Mouse (Mus musculus): Measurements from ENCODE around the gene Zfp777. TPM values are rescaled to one million over a fixed set of nuclear protein-coding genes. Genes with fewer than 3 reads are reported as not detected.

Zfp777 gene
- 8.4 and 8.7 TPM in 2 replicates for polyA plus RNA-seq (2015; fragmentation: Nextera tagmentation; extraction: Ambion mirVana)

GRCm38 (mm10) chr6:48048426-48049272, at the start of gene Zfp777:
Zfp777 (minus strand) TSS chr6:48048911.
- no peaks in the 10 kb centered on the region for H3K27me3 ChIP-seq
- H3K9ac ChIP-seq: peak within 1 kb of the TSS; percentile 87
- peak within 1 kb of the TSS; percentile 92 for H3K4me2 ChIP-seq
- H3K9me3 ChIP-seq: no peaks in the 10 kb centered on the region
- ATAC-seq (ENCODE audit: insufficient number of reproducible peaks, insufficient read depth, low FRiP score, low TSS enrichment, low read depth): peak; percentile 85
- H3K4me3 ChIP-seq: peak within 1 kb of the TSS; percentile 92
- peaks cover 13% of the 10 kb centered on the region for H3K36me3 ChIP-seq
- H3K4me1 ChIP-seq: peaks cover 22% of the 10 kb centered on the region; the same call in 1 of the 2 replicates
- under 1% methylated on average over 79 of the region's 82 CpGs for WGBS
- H3K27ac ChIP-seq: peak within 1 kb of the TSS; percentile 93

GRCm38 (mm10) chr6:48086957-48087715, 38.4 kb upstream of the Zfp777 start:
- WGBS: 39% methylated on average over 14 of the region's 14 CpGs
- no peaks in the 10 kb centered on the region for H3K27me3 ChIP-seq

DNA sequence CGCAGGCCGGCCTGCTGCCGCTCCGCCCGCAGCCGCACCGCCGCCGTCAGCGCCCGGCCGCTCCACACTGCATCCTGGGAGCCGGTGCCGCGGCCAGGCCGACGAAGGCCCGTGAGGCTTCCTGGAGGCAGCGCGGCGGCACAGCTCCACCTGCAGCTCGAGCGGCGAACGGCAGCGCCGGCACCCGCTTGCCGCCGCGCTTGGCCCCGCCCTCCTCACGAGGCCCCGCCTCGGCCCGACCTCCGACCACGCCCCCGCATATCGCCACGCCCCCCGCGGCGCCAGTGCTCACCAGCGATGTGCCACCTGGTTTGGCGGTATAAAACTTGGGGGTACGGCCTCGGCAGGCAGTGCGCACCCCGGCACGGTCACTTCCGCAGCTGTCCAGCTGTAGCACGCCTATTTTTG, 37.8 kb upstream of the Zfp777 start, which contains the start of gene Zfp746:
Gene Zfp746, minus strand, starts transcription at position 123 of the 408 bp plus-strand sequence.
- H3K4me2 ChIP-seq: peak within 1 kb of the TSS; percentile 86
- peak; percentile 86 for ATAC-seq (ENCODE audit: insufficient number of reproducible peaks, insufficient read depth, low FRiP score, low TSS enrichment, low read depth)
- peak within 1 kb of the TSS; percentile 99 for H3K9ac ChIP-seq
- H3K27ac ChIP-seq: peak within 1 kb of the TSS; percentile 92
- WGBS: under 1% methylated on average over 31 of the region's 53 CpGs
- H3K9me3 ChIP-seq: no peaks in the 10 kb centered on the region
- no peaks in the 10 kb centered on the region for H3K27me3 ChIP-seq
- peak within 1 kb of the TSS; percentile 88 for H3K4me3 ChIP-seq
- peaks cover 13% of the 10 kb centered on the region for H3K4me1 ChIP-seq
- H3K36me3 ChIP-seq: peaks cover 26% of the 10 kb centered on the region

More at GRCm38 (mm10) chr6:48086957-48087715, 38.4 kb upstream of the Zfp777 start:
- Histone ChIP-seq H3K27ac (no peak overlapping the region), H3K36me3 (peaks cover 19% of the 10 kb centered on the region), H3K9me3 (no peaks in the 10 kb centered on the region), H3K4me1 (peaks cover 13% of the 10 kb centered on the region), H3K4me2 (peak overlapping the region; percentile 86), H3K9ac (no peak overlapping the region), H3K4me3 (peak overlapping the region; percentile 88)
- no peak for ATAC-seq (ENCODE audit: insufficient number of reproducible peaks, insufficient read depth, low FRiP score, low TSS enrichment, low read depth)

GRCm38 (mm10) chr6:48085521-48086404, 37.1 kb upstream of the Zfp777 start:
- ATAC-seq (ENCODE audit: insufficient number of reproducible peaks, insufficient read depth, low FRiP score, low TSS enrichment, low read depth): peak; percentile 80
- WGBS: 2% methylated on average over 71 of the region's 72 CpGs

DNA sequence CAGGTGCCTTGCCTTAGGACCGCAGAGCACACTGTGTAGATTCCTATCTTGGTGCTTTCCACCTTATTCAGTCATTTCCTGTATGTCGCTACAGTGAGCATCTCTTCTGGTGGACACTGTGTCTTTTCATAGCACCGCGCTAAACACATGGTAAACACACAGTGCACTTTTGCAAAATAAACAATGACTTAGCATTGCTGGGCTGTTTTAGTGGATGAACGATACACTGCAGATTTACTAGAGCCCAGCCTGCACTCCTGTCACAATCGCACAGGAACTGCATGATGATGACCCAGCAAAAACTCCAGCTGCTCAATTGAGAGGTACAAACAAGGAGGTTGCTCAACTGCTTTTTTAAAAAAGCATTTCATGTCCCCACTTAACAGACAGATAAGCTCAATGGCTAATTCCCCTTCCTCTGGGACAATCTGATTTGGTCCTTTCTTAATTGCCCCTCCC, 35.1 kb upstream of the Zfp777 start:
- Histone ChIP-seq H3K4me1 (peaks cover 13% of the 10 kb centered on the region), H3K27me3 (no peaks in the 10 kb centered on the region), H3K4me3 (no peak overlapping the region), H3K36me3 (peaks cover 53% of the 10 kb centered on the region), H3K27ac (no peak overlapping the region), H3K9ac (no peak overlapping the region), H3K9me3 (no peaks in the 10 kb centered on the region), H3K4me2 (no peak overlapping the region)
- ATAC-seq (ENCODE audit: insufficient number of reproducible peaks, insufficient read depth, low FRiP score, low TSS enrichment, low read depth): no peak
- 92% methylated on average over 6 of the region's 6 CpGs for WGBS

More at GRCm38 (mm10) chr6:48085521-48086404, 37.1 kb upstream of the Zfp777 start:
- Histone ChIP-seq H3K4me3 (peak overlapping the region; percentile 88), H3K9ac (peak overlapping the region; percentile 99), H3K36me3 (peaks cover 33% of the 10 kb centered on the region), H3K4me1 (peaks cover 13% of the 10 kb centered on the region), H3K27ac (peak overlapping the region; percentile 92), H3K4me2 (peak overlapping the region; percentile 86), H3K27me3 (no peaks in the 10 kb centered on the region), H3K9me3 (no peaks in the 10 kb centered on the region)

GRCm38 (mm10) chr6:48081952-48082351, 33.2 kb upstream of the Zfp777 start:
- Histone ChIP-seq H3K9me3 (no peaks in the 10 kb centered on the region), H3K36me3 (peaks cover 70% of the 10 kb centered on the region), H3K4me1 (peaks cover 13% of the 10 kb centered on the region), H3K27ac (no peak overlapping the region), H3K27me3 (no peaks in the 10 kb centered on the region), H3K9ac (no peak overlapping the region), H3K4me3 (no peak overlapping the region), H3K4me2 (no peak overlapping the region)
- no peak for ATAC-seq (ENCODE audit: insufficient number of reproducible peaks, insufficient read depth, low FRiP score, low TSS enrichment, low read depth)
- WGBS: 95% methylated on average over 3 of the region's 3 CpGs

DNA sequence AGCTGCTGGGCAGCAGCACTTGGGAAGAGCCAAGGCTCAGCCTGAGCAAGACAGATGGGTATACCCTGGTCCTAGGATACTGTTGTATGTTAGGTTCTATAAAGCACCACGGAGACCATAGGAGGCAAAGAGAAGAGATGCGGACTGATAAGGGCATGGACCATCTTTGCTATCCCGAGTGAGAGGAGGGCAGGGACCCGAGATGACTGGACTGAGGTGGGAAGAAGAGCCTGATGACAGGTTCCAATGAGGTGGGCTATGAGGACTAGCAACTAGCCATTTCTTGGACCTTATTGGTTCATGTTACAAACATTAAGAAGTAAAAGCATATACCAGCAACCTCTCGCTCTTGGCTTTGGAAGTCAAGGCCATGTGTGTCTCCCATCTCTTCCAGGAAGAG, 32.3 kb upstream of the Zfp777 start:
- Histone ChIP-seq H3K4me1 (peaks cover 13% of the 10 kb centered on the region), H3K4me2 (no peak overlapping the region), H3K9me3 (no peaks in the 10 kb centered on the region), H3K9ac (no peak overlapping the region), H3K27ac (no peak overlapping the region), H3K4me3 (no peak overlapping the region), H3K27me3 (no peaks in the 10 kb centered on the region), H3K36me3 (peaks cover 76% of the 10 kb centered on the region)
- WGBS: 95% methylated on average over 5 of the region's 5 CpGs
- no peak for ATAC-seq (ENCODE audit: insufficient number of reproducible peaks, insufficient read depth, low FRiP score, low TSS enrichment, low read depth)

- H3K9ac ChIP-seq: no peak overlapping the region
- H3K4me3 ChIP-seq: peak overlapping the region; percentile 27
- no peaks in the 10 kb centered on the region for H3K4me1 ChIP-seq
- H3K4me2 ChIP-seq: peak overlapping the region; percentile 40
- H3K9me3 ChIP-seq: no peaks in the 10 kb centered on the region
- WGBS: 34% methylated on average over 5 of the region's 5 CpGs
- ATAC-seq (ENCODE audit: insufficient number of reproducible peaks, insufficient read depth, low FRiP score, low TSS enrichment, low read depth): no peak
- H3K27me3 ChIP-seq: no peaks in the 10 kb centered on the region
- peaks cover 47% of the 10 kb centered on the region for H3K36me3 ChIP-seq
- H3K27ac ChIP-seq: peak overlapping the region; percentile 79
Observed at GRCm38 (mm10) chr6:48073316-48073715, 24.6 kb upstream of the Zfp777 start.

- Histone ChIP-seq H3K4me1 (no peaks in the 10 kb centered on the region), H3K4me2 (no peak overlapping the region), H3K27ac (no peak overlapping the region), H3K9ac (no peak overlapping the region), H3K9me3 (no peaks in the 10 kb centered on the region), H3K36me3 (peaks cover 70% of the 10 kb centered on the region), H3K4me3 (no peak overlapping the region), H3K27me3 (no peaks in the 10 kb centered on the region)
- ATAC-seq (ENCODE audit: insufficient number of reproducible peaks, insufficient read depth, low FRiP score, low TSS enrichment, low read depth): no peak
- 90% methylated on average over 3 of the region's 3 CpGs for WGBS
Observed at GRCm38 (mm10) chr6:48067492-48067891, 18.8 kb upstream of the Zfp777 start.

GRCm38 (mm10) chr6:48065587-48066075, 16.9 kb upstream of the Zfp777 start:
- Histone ChIP-seq H3K27me3 (no peaks in the 10 kb centered on the region), H3K4me2 (no peak overlapping the region), H3K27ac (no peak overlapping the region), H3K4me1 (no peaks in the 10 kb centered on the region), H3K4me3 (no peak overlapping the region), H3K9me3 (no peaks in the 10 kb centered on the region), H3K36me3 (peaks cover 87% of the 10 kb centered on the region), H3K9ac (no peak overlapping the region)
- ATAC-seq (ENCODE audit: insufficient number of reproducible peaks, insufficient read depth, low FRiP score, low TSS enrichment, low read depth): no peak
- WGBS: 94% methylated on average over 6 of the region's 6 CpGs
